Mouse (Mus musculus): Measurements from ENCODE around the gene H2afz.
A peak's percentile ranks its signal among the peaks of the same experiment; 100 is the strongest.
"Not testable (repeated sequence)": the region's sequence is repeated elsewhere in the genome, so short reads cannot be mapped to it uniquely, and the experiment has no call there.

Gene H2afz

GRCm38 (mm10) chr3:137864124-137864987 lies at the start of gene H2afz:
Gene H2afz, plus strand, starts transcription at chr3:137864487.
- peak; percentile 96 for DNase-seq (ENCODE audit: low read depth)

- DNase-seq (ENCODE audit: low read depth) = no peak
Measured at GRCm38 (mm10) chr3:137818713-137819112, 45.6 kb upstream of the H2afz start.

- DNase-seq (ENCODE audit: low read depth) = no peak
Measured at GRCm38 (mm10) chr3:137820688-137821467, 43.4 kb upstream of the H2afz start.

GRCm38 (mm10) chr3:137823317-137823716 lies 41.0 kb upstream of the H2afz start:
- no peak for DNase-seq (ENCODE audit: low read depth)

GRCm38 (mm10) chr3:137827678-137828077 lies 36.6 kb upstream of the H2afz start:
- no peak for DNase-seq (ENCODE audit: low read depth)

GRCm38 (mm10) chr3:137831156-137831555 lies 33.1 kb upstream of the H2afz start:
- no peak for DNase-seq (ENCODE audit: low read depth)

- no peak for DNase-seq (ENCODE audit: low read depth)
Measured at GRCm38 (mm10) chr3:137833128-137833527, 31.2 kb upstream of the H2afz start.

- DNase-seq (ENCODE audit: low read depth) = no peak
Measured at GRCm38 (mm10) chr3:137833698-137834097, 30.6 kb upstream of the H2afz start.

- no peak for DNase-seq (ENCODE audit: low read depth)
Measured at GRCm38 (mm10) chr3:137836543-137836942, 27.7 kb upstream of the H2afz start.

GRCm38 (mm10) chr3:137838160-137838559 lies 26.1 kb upstream of the H2afz start:
- no peak for DNase-seq (ENCODE audit: low read depth)

GRCm38 (mm10) chr3:137842944-137843343 lies 21.3 kb upstream of the H2afz start:
- no peak for DNase-seq (ENCODE audit: low read depth)

GRCm38 (mm10) chr3:137844263-137844662 lies 20.0 kb upstream of the H2afz start:
- no peak for DNase-seq (ENCODE audit: low read depth)

- DNase-seq (ENCODE audit: low read depth) = no peak
Measured at GRCm38 (mm10) chr3:137846552-137846951, 17.7 kb upstream of the H2afz start.

GRCm38 (mm10) chr3:137848354-137848753 lies 15.9 kb upstream of the H2afz start:
- DNase-seq (ENCODE audit: low read depth) = no peak

- DNase-seq (ENCODE audit: low read depth) = no peak
Measured at GRCm38 (mm10) chr3:137849697-137850096, 14.6 kb upstream of the H2afz start.

GRCm38 (mm10) chr3:137851196-137851595 lies 13.1 kb upstream of the H2afz start:
- no peak for DNase-seq (ENCODE audit: low read depth)

- not testable (repeated sequence) for DNase-seq (ENCODE audit: low read depth)
Measured at GRCm38 (mm10) chr3:137853011-137853410, 11.3 kb upstream of the H2afz start.

- DNase-seq (ENCODE audit: low read depth) = no peak
Measured at GRCm38 (mm10) chr3:137855328-137855727, 9.0 kb upstream of the H2afz start.

- no peak for DNase-seq (ENCODE audit: low read depth)
Measured at GRCm38 (mm10) chr3:137856061-137856460, 8.2 kb upstream of the H2afz start.

- no peak for DNase-seq (ENCODE audit: low read depth)
Measured at GRCm38 (mm10) chr3:137860394-137861170, 3.7 kb upstream of the H2afz start.

- no peak for DNase-seq (ENCODE audit: low read depth)
Measured at GRCm38 (mm10) chr3:137861436-137861835, 2.9 kb upstream of the H2afz start.

- no peak for DNase-seq (ENCODE audit: low read depth)
Measured at GRCm38 (mm10) chr3:137862600-137862999, 1.7 kb upstream of the H2afz start.
